Mouse (Mus musculus): Measurements from ENCODE around the gene Fer.
A peak's percentile ranks its signal among the peaks of the same experiment; 100 is the strongest.

Gene Fer

DNA sequence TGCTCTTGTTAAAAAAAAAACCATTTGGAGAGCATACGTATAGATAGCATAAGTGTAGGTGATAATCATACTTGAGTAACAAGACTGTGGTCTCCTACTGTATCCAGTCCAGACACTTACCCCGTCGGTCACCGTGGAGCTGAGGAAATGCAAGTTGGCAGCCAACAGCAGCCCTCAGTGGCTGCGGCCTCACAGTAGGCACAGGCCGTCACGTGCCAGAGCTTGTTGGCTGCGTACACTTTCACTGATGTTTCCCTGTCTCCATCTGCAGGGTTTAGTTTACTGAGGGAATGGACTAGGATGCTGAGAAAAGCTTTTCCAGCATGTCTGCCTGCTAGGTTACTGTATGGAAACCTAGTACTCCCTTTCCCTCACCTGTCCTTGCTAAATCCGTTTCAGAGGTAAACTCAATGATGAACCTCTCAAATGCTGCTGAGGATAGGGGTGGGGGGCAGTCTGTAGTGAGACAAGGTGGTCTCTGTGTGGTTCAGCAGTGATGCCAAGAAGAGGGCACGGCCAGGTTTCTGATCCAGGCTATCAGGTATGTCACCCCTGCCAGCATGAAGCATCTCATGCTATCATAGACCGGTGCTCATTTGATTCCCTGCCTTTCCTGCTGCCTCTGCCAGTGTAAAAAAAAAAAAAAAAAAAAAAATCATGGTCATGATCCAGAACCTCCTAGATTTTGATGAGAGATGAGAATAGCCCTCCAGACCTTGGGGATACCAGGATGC lies 224.2 kb downstream of the Fer start:
- DNase-seq (ENCODE audit: low spot score) = no peak

DNA sequence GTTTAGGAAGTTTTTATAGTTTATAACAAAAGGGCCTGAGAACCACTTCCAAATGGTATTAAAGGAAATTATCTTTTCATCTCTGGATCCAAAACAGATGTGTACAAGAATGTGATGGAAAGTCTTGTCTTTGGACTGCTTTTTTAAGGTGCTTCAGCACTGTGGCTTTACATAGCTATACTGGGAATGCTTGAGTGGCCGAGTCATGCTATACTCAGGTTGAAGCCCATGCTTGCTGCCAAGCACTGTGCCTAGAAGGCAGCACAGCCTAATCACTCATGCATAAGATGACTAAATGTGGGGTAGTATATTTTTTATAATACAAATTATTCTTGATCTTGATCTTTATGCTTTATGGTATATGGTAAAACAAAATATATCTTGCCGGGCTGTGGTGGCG lies 225.0 kb downstream of the Fer start:
- no peak for DNase-seq (ENCODE audit: low spot score)

DNA sequence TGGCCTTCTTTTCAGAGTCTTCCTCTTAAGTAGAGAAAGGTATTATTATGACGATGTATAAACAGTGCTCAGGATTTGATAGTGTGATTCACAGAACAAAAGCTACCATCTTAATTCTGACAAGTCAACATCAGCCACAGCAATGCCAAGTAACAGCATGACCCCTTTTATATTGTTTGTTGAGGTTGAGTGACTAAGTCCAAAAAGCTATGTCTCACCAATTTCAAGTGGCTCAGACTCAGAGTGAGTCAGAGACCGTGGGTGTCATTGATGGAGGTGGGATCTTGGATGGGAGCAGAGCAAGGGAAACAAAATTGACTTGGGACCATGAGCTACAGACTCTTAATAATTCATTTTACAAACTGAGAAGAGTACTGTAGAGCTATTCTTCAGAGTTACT lies 230.9 kb downstream of the Fer start:
- DNase-seq (ENCODE audit: low spot score) = no peak

DNA sequence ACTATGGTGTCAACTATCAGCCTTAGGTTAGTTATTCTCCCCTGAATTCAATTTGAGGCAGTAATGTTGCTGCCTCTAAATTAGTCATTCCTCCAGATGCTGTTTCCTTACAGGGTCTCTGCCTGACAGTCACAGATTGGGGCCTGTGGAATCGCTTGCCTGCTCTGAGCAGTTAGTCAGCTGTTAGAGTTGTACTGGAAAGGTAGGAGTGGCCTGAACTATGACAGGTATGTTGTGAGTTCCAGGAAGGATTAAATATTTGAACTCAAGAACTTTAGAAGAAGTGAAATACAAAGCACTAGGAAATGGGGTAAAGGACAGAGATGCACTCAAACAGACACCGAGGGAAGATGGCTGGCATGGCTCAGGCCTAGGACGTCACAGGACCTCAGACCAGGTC lies 233.9 kb downstream of the Fer start:
- no peak for DNase-seq (ENCODE audit: low spot score)

DNA sequence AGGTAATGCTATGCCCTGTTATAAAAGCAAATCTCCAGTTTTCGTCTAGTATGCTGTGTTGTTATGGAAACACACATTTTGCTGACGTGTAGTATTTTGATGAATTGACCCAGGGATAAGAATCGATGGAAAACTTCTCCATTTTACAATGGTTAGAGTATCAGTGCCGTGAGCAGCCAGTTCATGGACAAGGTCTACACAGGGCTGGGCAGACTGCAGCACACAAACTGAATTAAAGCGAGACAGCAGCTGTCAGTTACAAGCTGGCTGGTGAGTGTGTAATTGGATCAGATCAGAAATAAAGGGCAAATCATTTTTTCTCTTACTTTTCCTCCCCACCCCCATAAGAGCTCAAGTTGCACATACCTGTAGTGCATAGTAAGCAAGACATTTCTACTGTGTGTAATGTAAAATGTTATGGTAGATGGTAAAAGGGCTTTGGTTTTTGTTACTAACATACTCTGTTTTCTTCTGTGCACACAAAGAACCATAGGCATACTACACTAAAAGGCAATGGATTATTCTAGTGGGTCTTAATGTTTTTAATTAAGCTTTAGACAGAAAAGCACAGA lies 235.0 kb downstream of the Fer start:
- DNase-seq (ENCODE audit: low spot score) = no peak

DNA sequence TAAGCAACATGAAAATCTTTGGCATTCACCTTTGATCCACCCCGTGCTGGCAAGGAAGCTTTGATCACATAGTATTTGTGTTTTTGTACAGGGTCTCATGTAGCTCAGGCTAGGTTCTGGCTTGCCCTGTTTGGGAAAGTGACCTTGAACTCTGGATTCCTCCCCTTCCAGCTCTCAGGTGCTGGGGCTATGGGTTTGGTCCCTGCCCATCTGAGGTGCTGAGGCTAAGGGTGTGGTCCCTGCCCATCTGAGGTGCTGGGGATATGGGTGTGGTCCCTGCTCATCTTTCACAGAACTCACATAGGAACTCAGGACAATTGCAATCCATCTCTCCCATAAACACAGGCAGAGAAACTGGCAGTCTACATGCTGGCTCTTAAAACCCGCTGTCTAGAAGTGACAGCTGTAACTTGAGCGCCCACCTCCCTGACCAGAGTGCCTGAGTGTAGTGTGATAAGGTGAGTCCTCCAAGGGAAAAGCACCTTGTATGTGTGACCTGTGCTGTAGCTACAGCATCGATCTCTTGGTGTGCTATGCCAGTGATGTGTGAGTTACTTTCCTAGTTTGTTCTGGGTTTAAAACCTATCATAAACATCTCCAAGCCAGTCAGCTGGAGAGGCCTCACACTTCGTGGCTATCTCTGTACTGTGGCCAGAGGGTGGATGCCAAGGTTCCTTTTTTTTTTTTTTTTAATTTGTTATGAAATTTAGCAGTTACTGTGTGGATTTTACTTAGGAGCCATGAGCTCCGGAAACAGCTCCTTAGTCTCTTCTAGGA lies 236.7 kb downstream of the Fer start:
- DNase-seq (ENCODE audit: low spot score) = no peak

DNA sequence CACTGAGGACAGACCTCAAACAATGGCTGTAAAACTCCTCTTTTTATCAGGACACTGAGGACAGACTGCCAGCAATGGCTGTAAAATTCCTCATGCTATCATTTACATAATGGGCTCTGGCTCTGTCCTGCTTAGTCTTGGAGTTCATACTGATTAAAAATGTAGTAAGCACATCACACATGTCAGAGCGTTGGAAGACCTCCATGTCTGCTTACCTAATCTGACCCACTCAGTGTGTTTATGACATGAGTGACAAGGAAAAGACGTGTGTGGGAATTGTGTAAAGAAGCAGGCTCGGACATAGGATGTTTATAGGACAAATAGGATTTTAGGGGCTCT lies 237.3 kb downstream of the Fer start:
- DNase-seq (ENCODE audit: low spot score) = no peak

DNA sequence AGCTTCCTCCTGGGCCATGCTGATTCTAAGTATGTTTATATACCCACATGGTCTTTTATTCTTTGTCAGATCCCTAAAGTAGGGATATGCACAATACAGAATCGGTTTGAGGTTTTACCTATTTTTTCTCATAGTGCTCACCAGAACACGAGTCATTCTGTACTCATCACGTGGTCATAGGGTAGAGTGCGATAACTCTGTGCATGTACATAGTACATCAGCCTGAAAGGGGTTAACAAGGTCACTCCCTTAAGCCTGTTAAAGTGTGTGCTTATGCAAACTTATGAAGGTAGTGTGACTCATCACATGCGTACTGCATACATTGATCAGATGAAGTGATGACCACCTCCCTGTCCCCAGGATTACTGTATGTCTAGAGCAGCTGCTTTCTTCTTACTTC lies 245.9 kb downstream of the Fer start:
- DNase-seq (ENCODE audit: low spot score) = no peak

DNA sequence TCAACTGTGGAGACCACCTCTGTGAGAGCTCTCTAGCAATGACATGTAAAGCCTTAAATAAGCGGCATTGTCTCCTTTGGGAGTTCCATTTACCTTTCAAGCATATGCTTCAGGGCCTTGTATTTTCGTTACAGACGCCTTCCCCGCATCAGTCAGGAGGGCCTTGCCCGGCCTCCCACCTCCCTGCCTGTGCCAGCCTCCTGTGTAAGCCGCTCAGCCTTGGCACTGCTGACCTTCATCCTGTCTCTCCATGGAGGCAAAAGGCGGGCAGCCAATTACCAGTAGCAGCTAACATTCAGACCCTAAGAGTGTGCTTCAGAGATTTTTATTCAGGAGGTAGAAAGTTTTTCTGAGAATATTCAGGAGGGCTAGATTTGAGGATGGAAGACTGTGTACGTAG lies 247.0 kb downstream of the Fer start:
- DNase-seq (ENCODE audit: low spot score) = no peak

DNA sequence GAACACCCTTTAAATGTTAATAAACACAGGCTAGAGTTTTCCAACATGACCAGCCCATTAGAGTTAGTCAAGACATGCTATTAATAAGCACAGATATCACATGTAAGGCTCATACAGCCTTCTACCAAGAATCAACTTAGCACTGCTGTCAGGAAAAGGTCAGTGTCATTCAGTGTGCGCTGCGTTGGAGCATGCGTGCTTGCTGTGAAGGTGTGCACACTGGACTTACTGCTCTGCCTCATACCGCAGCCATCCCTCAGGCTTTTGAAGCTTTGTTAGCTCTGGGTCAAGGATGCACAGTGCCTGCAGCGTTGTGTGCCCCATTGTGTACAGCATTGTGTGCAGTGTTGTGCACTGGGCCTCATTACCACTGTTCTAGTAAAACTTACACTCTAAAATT lies 250.8 kb downstream of the Fer start:
- no peak for DNase-seq (ENCODE audit: low spot score)

DNA sequence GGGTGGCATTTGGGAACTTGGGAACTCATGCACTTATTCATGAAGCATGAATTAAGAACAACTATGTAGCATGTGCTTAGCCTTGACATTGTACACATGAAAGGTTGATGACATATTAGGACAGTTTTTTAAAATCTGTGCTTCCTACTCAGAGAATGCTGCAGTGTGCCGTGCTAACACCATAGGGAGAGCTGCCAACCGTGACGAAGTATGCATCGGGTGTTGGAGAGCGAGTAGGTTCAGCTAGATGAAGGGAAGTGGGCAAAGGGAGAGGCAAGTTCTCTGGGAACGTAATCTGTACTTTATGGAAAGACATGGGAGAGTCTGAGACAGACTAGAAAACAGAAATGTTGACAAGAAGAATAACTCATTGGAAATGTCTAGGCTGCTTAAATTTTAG lies 253.9 kb downstream of the Fer start:
- no peak for DNase-seq (ENCODE audit: low spot score)

DNA sequence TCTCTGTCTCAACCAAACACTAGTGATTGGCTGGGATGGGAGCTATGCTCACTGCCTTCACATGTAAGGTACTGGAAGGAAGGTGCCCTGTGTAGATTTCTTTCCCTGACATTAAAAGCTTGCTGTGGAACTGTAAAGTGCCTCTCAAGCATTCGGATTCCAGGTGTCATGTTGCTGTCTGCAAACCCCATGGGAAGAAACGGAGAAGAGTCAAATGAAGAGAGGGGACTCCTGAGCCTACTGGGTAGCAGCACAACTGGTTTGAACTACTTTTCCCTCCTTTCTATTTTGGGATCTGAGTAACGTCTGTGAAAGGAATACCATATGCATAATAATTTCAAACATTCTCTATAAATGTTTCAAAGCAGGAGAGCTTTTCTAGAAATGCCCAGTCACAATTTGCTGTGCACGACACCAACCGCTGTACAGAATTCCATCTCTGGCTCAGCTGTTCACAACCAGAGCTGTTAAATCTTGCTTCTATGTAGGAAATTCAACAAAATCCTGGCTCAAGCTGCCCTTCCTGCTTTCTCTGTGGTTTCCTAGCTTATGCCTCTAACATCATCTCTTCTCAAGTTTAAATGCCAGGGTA lies 256.9 kb downstream of the Fer start:
- DNase-seq (ENCODE audit: low spot score) = no peak

DNA sequence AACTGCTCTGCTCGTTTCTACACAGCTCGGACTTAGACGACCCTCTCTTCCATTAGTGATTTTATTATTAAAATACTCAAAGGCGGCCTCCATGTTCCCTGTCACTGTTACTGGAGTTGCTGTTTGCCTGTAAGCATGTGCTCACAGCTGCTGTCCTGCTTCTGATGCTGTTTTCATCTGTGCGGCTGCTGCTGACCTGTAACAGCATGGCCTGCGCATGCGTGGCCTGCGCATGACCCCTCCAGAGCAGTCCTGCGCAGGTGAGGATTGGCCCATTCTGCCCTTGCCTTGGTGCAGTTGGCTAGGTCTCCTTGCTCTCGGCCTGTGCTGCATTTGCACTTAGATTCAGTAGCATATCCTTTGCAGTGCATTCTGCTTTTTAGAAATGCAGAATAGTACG lies 259.7 kb downstream of the Fer start:
- DNase-seq (ENCODE audit: low spot score) = no peak

DNA sequence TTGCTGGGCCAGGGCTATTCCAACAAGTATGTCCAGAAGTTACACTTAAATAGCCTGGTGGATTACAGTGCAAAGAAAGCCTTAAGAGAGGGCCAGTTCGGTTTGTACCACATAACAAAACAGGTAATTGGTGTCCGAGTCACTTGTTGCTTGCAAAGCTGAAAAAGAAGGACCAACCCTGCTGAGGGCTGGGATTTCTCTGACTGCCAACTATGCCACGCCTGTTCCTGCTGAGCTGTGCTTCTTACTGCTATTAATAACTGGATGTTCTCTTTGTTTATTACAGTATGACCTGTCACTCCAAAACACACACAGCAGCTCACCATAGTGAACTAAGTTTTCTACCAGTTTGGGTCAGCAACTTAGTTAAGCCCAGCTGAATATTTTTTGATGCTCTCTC lies 260.9 kb downstream of the Fer start:
- DNase-seq (ENCODE audit: low spot score) = no peak

DNA sequence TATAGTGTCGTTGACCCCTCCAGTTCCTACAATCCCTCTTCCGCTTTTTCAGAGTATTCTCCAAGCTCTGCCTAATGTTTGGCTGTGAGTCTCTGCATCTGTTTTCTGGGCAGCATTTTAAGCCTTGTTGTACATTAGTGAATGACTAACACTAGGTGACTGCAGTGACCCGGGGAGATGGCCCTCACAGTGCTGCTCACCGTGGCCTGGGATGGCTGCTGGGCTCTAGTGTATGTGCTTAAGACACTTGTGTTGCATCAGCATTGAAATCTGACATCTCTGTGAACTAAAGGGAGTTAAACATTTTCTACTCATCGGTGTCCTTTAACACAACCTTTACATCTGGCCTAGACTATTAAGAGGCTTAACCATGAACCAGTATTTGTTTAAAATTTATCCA lies 264.0 kb downstream of the Fer start:
- DNase-seq (ENCODE audit: low spot score) = no peak

DNA sequence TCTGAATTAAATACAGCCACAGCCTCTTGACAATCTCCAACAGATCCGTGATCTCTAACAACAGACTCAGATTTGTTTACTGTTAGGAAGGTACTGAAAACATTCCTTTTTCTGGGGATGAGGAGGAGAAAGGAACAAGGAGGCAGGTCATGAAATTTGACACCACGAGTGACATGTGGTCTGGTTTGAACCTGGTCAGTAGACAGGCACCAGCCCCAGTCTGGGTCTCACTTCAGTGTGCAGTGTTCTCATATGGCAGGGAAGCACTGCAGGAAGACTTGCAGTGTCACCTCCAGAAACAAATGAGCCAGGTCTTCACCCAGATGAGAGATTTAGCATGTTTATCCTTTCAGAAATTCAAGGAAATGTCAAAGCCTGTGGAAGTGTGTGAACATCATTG lies 266.9 kb downstream of the Fer start:
- peak; percentile 52 for DNase-seq (ENCODE audit: low spot score)

DNA sequence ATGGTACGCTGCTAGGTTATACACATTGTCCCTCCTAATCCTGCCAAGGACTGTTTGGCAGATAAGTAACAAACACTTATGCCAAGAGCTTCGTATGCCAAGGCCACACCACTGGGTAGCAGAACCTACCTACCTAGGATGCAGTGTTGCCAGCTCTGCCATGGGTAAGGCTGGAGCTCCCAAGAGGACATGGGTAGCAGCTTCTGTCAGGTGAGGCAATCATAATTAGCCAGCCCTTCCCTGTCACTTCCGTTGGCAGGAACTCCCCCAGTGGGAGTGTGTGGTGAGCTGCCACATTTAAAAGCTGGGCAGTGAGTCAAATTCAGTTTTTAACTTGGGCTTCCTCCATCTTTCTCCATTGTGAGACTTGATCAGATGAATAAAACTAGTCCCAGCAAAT lies 267.5 kb downstream of the Fer start:
- DNase-seq (ENCODE audit: low spot score) = no peak

DNA sequence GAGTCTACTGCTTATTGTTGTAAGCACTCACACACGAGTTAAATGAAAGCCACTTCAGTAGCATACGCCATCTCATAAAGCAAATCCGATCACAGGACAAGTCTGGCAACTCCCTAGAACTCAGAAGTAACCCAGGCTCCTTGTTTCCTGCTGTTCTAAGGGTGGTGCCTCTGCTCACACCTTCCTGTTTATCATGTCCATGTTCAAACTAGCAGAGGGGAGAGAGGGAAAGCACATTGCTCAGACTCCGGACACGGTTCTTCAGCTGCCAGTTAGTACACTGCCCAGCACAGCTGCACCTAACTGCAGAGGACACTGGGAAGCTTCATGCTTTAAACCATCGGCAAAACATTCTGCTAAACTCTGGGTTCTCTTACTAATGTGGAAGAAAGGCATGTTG lies 269.3 kb downstream of the Fer start:
- no peak for DNase-seq (ENCODE audit: low spot score)

DNA sequence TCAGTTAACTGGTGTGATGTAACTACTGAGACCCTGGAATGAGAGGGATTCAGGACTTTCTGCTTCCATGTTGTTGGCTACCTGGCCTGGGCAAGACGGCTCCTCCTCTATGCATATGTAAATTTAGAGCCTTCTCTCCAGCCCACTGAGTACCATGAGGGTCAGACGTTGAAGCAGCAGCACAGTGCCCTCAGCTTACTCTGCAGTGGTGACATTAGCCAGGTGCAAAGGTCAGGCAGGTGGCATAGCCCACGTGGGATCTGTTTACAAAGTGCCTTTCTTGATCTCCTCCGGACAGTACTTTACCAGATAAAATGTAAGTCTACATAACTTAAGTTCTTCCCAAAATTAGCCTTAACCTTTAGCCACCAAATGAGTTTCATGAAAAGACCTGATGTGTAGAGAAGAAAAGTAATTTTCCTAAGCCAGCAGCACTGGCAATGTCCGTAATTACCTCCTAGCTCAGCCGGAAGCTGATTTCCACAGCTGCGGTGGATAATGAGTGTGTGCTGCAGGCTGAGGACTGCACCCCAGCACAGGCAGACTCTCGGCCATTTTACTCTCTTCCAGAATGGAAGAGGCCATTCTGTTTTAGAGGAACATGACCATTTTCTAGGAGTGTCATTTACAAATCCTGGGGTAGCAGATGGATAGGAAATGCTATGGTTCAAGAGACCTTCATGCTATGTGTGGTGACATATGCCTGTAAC lies 273.2 kb downstream of the Fer start:
- DNase-seq (ENCODE audit: low spot score) = no peak

DNA sequence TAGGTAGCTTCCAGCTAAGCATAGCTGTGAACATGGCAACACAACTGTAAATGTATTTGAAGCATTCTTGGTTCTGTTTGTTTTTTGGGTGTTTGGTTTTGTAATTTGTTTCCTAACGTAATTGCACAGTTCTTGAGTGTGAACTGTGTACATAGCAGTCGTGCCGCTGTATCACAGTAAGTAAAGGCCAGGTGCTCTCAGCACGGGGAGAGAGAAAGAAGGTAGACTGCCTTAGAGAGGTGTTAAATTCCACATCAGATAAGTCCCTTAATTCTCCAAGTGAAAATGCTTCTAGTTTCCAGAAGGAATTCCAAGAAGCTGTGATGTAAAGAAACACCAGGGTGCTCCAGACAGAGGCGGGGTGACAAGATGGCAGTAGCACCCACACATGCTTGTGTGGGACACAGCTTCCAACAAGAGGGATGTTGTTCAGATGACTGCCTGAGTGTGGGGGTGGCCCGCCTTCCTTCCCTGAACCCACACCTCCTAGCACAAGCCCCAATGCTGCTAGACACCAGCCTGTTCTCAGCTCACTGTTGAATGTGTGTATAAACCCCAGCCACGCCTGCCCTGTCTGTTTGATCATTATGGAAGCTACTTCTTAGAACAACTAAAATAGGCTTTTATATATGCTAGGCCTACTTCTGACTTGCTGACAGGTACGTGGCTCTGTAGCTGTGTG lies 275.3 kb downstream of the Fer start:
- no peak for DNase-seq (ENCODE audit: low spot score)

DNA sequence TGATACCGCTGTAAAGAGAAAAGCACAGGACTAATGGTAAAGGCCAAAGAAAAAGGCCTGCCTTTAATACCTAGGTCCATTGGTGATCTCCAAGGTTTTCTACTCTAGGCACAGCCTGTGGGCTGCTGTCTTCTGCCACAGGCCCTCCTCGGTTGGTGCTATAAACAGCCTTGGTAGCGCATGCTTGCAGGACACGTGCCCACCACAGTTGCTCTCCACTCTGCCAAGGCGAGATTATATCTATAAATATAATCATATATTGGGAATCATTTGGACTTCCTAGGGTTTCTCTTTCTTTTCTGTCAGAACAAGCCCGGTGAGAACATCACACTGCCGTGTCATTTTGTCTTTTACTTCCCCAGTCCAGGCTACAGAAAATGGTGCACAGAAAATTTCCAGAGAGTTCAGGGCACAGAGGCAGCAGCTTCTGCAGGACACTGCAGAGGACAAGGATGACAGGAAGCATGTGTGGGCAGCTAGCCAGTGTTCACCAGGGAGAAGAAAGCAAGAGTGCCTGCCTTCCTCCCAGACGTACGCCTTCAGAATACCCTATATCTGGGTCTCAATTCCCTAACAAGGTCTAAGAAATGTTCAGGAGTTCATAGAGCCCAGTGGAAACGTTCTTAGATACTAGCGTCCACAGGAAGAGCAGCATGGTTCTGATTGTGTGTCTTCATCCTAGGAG lies 276.5 kb downstream of the Fer start:
- DNase-seq (ENCODE audit: low spot score) = no peak

All from embryo, embryonic 10.5 days (tissue).